Mouse (Mus musculus) G1E (cell line): Measurements from ENCODE around the gene Tbc1d9b. TPM values are rescaled to one million over a fixed set of nuclear protein-coding genes. Genes with fewer than 3 reads are reported as not detected.

ENCODE experiments used
- ATAC-seq: 2 replicates; pipeline ENCODE4 v1.8.0; 2016; ENCODE audit warnings: mild to moderate bottlenecking; ENCODE audit not compliant: insufficient number of reproducible peaks, poor library complexity, low FRiP score, severe bottlenecking; ENCODE audit errors: extremely low read depth
- DNase-seq: peaks from one replicate; pipeline ENCODE4 v3.0.0; 2012; ENCODE audit warnings: low spot score
- H3K27me3 ChIP-seq: 2 replicates; pipeline ENCODE4 v1.6.1; 2012; ENCODE audit warnings: mild to moderate bottlenecking, low read length, inconsistent platforms; ENCODE audit not compliant: insufficient read depth
- H3K36me3 ChIP-seq: replicated peaks from 2 replicates; pipeline ENCODE3; 2012; ENCODE audit warnings: mild to moderate bottlenecking, inconsistent platforms
- H3K4me1 ChIP-seq: 2 replicates; pipeline ENCODE4 v1.6.1; 2012; ENCODE audit warnings: low read depth, low read length, inconsistent platforms, mixed read lengths; ENCODE audit not compliant: insufficient read depth
- H3K4me3 ChIP-seq: 2 replicates; pipeline ENCODE4 v1.5.1; 2012; ENCODE audit warnings: low read depth, mild to moderate bottlenecking, inconsistent platforms, low read length, moderate library complexity, mixed read lengths
- H3K9me3 ChIP-seq: replicated peaks from 2 replicates; pipeline ENCODE4 v1.6.1; 2012; ENCODE audit warnings: inconsistent platforms
- CTCF ChIP-seq: IDR thresholded peaks from 2 replicates; pipeline ENCODE4 v1.5.1; 2012; ENCODE audit warnings: low read depth, low read length, inconsistent platforms, mixed read lengths
- GATA1 ChIP-seq: IDR thresholded peaks from 2 replicates; pipeline ENCODE4 v1.6.1; 2012; ENCODE audit warnings: borderline replicate concordance, low read length, inconsistent platforms, mixed read lengths
- GATA2 ChIP-seq: IDR thresholded peaks from 2 replicates; pipeline ENCODE4 v1.6.1; 2012; ENCODE audit warnings: low read depth, low read length, inconsistent platforms, borderline replicate concordance
- POLR2AphosphoS5 ChIP-seq: IDR thresholded peaks from 2 replicates; pipeline ENCODE4 v1.6.1; 2012; ENCODE audit warnings: low read depth, low read length, inconsistent platforms; ENCODE audit not compliant: insufficient replicate concordance
- TAL1 ChIP-seq: conservative IDR thresholded peaks from 2 replicates; pipeline ENCODE4 v1.6.1; 2012; ENCODE audit warnings: low read depth, low read length, inconsistent platforms, mixed read lengths
- polyA plus RNA-seq: library from polyadenylated mRNA; stranded (reverse); fragments of >175 nt; gene quantifications from 2 replicates; pipeline ENCODE4 v1.2.3, GENCODE M21; 2012
- total RNA-seq, 2 experiments: library from RNA; stranded (forward) in 1 of 2; stranded (reverse) in 1 of 2; fragments of 200-1000 nt in 1 of 2; fragments of >200 nt in 1 of 2; fragmentation: Nextera tagmentation in 1 of 2; gene quantifications; 2 replicates each; pipeline ENCODE4 v1.2.3; 2014 to 2017

The Tbc1d9b gene
- total and polyA plus RNA-seq, 3 experiments = 97.7 to 137 (median 113) TPM

- H3K4me1 ChIP-seq = peaks cover 21% of the 10 kb centered on the region
- H3K9me3 ChIP-seq = no peaks in the 10 kb centered on the region
- DNase-seq (no peak), ATAC-seq (no peak)
- H3K4me3 ChIP-seq = no peak overlapping the region
- TF ChIP-seq TAL1 (no peak), CTCF (no peak), GATA2 (no peak), GATA1 (no peak), POLR2AphosphoS5 (no peak)
- H3K27me3 ChIP-seq = no peaks in the 10 kb centered on the region
- peaks cover 96% of the 10 kb centered on the region for H3K36me3 ChIP-seq
These were observed 67.1 kb downstream of the Tbc1d9b start for GRCm38 (mm10) chr11:50198219-50198846.

GRCm38 (mm10) chr11:50198916-50199315 is 67.7 kb downstream of the Tbc1d9b start:
- DNase-seq (no peak), ATAC-seq (no peak)
- peaks cover 96% of the 10 kb centered on the region for H3K36me3 ChIP-seq

GRCm38 (mm10) chr11:50200613-50201012 is 69.4 kb downstream of the Tbc1d9b start:
- Histone ChIP-seq H3K4me3 (no peak overlapping the region), H3K9me3 (no peaks in the 10 kb centered on the region), H3K27me3 (no peaks in the 10 kb centered on the region), H3K4me1 (peaks cover 12% of the 10 kb centered on the region; the same call in 1 of the 2 replicates), H3K36me3 (peaks cover 98% of the 10 kb centered on the region)
- TF ChIP-seq TAL1 = no peak
- DNase-seq = no peak
- ATAC-seq = no peak

More at GRCm38 (mm10) chr11:50198916-50199315, 67.7 kb downstream of the Tbc1d9b start:
- no peaks in the 10 kb centered on the region for H3K9me3 ChIP-seq
- TF ChIP-seq CTCF (no peak), GATA2 (no peak), GATA1 (no peak), TAL1 (no peak), POLR2AphosphoS5 (no peak)
- H3K4me1 ChIP-seq = peaks cover 22% of the 10 kb centered on the region
- no peaks in the 10 kb centered on the region for H3K27me3 ChIP-seq
- H3K4me3 ChIP-seq = no peak overlapping the region

- H3K9me3 ChIP-seq = no peaks in the 10 kb centered on the region
- H3K36me3 ChIP-seq = peaks cover 99% of the 10 kb centered on the region
- no peak overlapping the region for H3K4me3 ChIP-seq
- peaks cover 9% of the 10 kb centered on the region; the same call in 1 of the 2 replicates for H3K4me1 ChIP-seq
- no peak for TF ChIP-seq GATA2
- no peak for TF ChIP-seq TAL1
- no peak for TF ChIP-seq CTCF
- TF ChIP-seq POLR2AphosphoS5 = no peak
- TF ChIP-seq GATA1 = no peak
- ATAC-seq = no peak; the same call in 1 of the 2 replicates
- no peak for DNase-seq
- no peaks in the 10 kb centered on the region for H3K27me3 ChIP-seq
These were observed 70.4 kb downstream of the Tbc1d9b start for GRCm38 (mm10) chr11:50201590-50201989.

GRCm38 (mm10) chr11:50203302-50203827 is 72.2 kb downstream of the Tbc1d9b start:
- H3K36me3 ChIP-seq = peaks cover 99% of the 10 kb centered on the region
- no peak overlapping the region for H3K4me3 ChIP-seq
- peaks cover 25% of the 10 kb centered on the region for H3K4me1 ChIP-seq
- DNase-seq = no peak
- ATAC-seq = no peak
- H3K27me3 ChIP-seq = no peaks in the 10 kb centered on the region
- TF ChIP-seq POLR2AphosphoS5 (no peak), TAL1 (no peak), CTCF (no peak), GATA2 (no peak), GATA1 (no peak)
- no peaks in the 10 kb centered on the region for H3K9me3 ChIP-seq

GRCm38 (mm10) chr11:50205434-50205833 is 74.2 kb downstream of the Tbc1d9b start:
- ATAC-seq (no peak), DNase-seq (no peak)
- Histone ChIP-seq H3K36me3 (peaks cover 86% of the 10 kb centered on the region), H3K4me3 (no peak overlapping the region), H3K4me1 (peaks cover 35% of the 10 kb centered on the region), H3K9me3 (no peaks in the 10 kb centered on the region), H3K27me3 (no peaks in the 10 kb centered on the region)
- TF ChIP-seq POLR2AphosphoS5 (no peak), GATA1 (no peak), TAL1 (no peak), CTCF (no peak), GATA2 (no peak)

GRCm38 (mm10) chr11:50206037-50206436 is 74.8 kb downstream of the Tbc1d9b start:
- Histone ChIP-seq H3K36me3 (peaks cover 80% of the 10 kb centered on the region), H3K4me3 (no peak overlapping the region), H3K27me3 (no peaks in the 10 kb centered on the region), H3K4me1 (peaks cover 38% of the 10 kb centered on the region), H3K9me3 (no peaks in the 10 kb centered on the region)
- TF ChIP-seq POLR2AphosphoS5 = no peak
- TF ChIP-seq GATA1 = no peak
- no peak for TF ChIP-seq CTCF
- TF ChIP-seq TAL1 = no peak
- no peak for TF ChIP-seq GATA2
- ATAC-seq (no peak), DNase-seq (no peak)
